Mouse (Mus musculus): Measurements from ENCODE around the gene Ifna11. TPM values are rescaled to one million over a fixed set of nuclear protein-coding genes. Genes with fewer than 3 reads are reported as not detected.

Gene Ifna11
- polyA plus RNA-seq, 1 experiment from 2014 or later = not detected

- no peaks in the 10 kb centered on the region for H3K36me3 ChIP-seq (replicated peaks)
- H3K27ac ChIP-seq = peak overlapping the region; percentile 73; the same call in 1 of the 2 replicates
- DNase-seq (ENCODE audit: extremely low spot score, low spot score) = no peak
- no peaks in the 10 kb centered on the region for H3K27me3 ChIP-seq (ENCODE audit: poor library complexity, severe bottlenecking)
- no peak overlapping the region for H3K4me3 ChIP-seq
- H3K4me1 ChIP-seq = peaks cover 15% of the 10 kb centered on the region
- WGBS = 38% methylated on average over 4 of the region's 4 CpGs
- no peaks in the 10 kb centered on the region for H3K9me3 ChIP-seq
Observed at GRCm38 (mm10) chr4:88851026-88851763, 31.4 kb downstream of the Ifna11 start.

- Histone ChIP-seq H3K27me3 (ENCODE audit: poor library complexity, severe bottlenecking) (peaks cover 23% of the 10 kb centered on the region), H3K27ac (no peak overlapping the region), H3K4me3 (no peak overlapping the region), H3K36me3 (replicated peaks) (no peaks in the 10 kb centered on the region), H3K9me3 (no peaks in the 10 kb centered on the region), H3K4me1 (peaks cover 15% of the 10 kb centered on the region)
- DNase-seq (ENCODE audit: extremely low spot score, low spot score) = no peak
Observed at GRCm38 (mm10) chr4:88859214-88859613, 39.5 kb downstream of the Ifna11 start.

- Histone ChIP-seq H3K9me3 (no peaks in the 10 kb centered on the region), H3K4me3 (no peak overlapping the region), H3K27ac (no peak overlapping the region), H3K36me3 (replicated peaks) (no peaks in the 10 kb centered on the region), H3K27me3 (ENCODE audit: poor library complexity, severe bottlenecking) (peaks cover 50% of the 10 kb centered on the region), H3K4me1 (peaks cover 29% of the 10 kb centered on the region)
- DNase-seq (ENCODE audit: extremely low spot score, low spot score) = no peak
- 4% methylated on average over 7 of the region's 7 CpGs for WGBS
Observed at GRCm38 (mm10) chr4:88863309-88863708, 43.5 kb downstream of the Ifna11 start.

GRCm38 (mm10) chr4:88864599-88864998 is 44.8 kb downstream of the Ifna11 start:
- peaks cover 57% of the 10 kb centered on the region for H3K27me3 ChIP-seq (ENCODE audit: poor library complexity, severe bottlenecking)
- 69% methylated on average over 9 of the region's 9 CpGs for WGBS
- no peak overlapping the region for H3K27ac ChIP-seq
- H3K9me3 ChIP-seq = no peaks in the 10 kb centered on the region
- no peak overlapping the region for H3K4me3 ChIP-seq
- peaks cover 33% of the 10 kb centered on the region for H3K4me1 ChIP-seq
- no peak for DNase-seq (ENCODE audit: extremely low spot score, low spot score)
- H3K36me3 ChIP-seq (replicated peaks) = no peaks in the 10 kb centered on the region

- DNase-seq (ENCODE audit: extremely low spot score, low spot score) = no peak
- Histone ChIP-seq H3K36me3 (replicated peaks) (no peaks in the 10 kb centered on the region), H3K4me1 (peaks cover 33% of the 10 kb centered on the region), H3K27ac (no peak overlapping the region), H3K4me3 (no peak overlapping the region), H3K9me3 (no peaks in the 10 kb centered on the region), H3K27me3 (ENCODE audit: poor library complexity, severe bottlenecking) (peaks cover 57% of the 10 kb centered on the region)
- 61% methylated on average over 6 of the region's 6 CpGs for WGBS
Observed at GRCm38 (mm10) chr4:88865011-88865569, 45.3 kb downstream of the Ifna11 start.

- peaks cover 49% of the 10 kb centered on the region for H3K27me3 ChIP-seq (ENCODE audit: poor library complexity, severe bottlenecking)
- peak; percentile 84 for DNase-seq (ENCODE audit: extremely low spot score, low spot score)
- peak overlapping the region; percentile 72; the same call in 1 of the 2 replicates for H3K27ac ChIP-seq
- H3K9me3 ChIP-seq = no peaks in the 10 kb centered on the region
- peaks cover 33% of the 10 kb centered on the region for H3K4me1 ChIP-seq
- H3K36me3 ChIP-seq (replicated peaks) = no peaks in the 10 kb centered on the region
- peak overlapping the region; percentile 64 for H3K4me3 ChIP-seq
- WGBS = under 1% methylated on average over 8 of the region's 8 CpGs
Observed at GRCm38 (mm10) chr4:88867366-88867925, 47.7 kb downstream of the Ifna11 start.

GRCm38 (mm10) chr4:88867926-88868911 is 48.5 kb downstream of the Ifna11 start:
- 8% methylated on average over 30 of the region's 31 CpGs for WGBS
- Histone ChIP-seq H3K27me3 (ENCODE audit: poor library complexity, severe bottlenecking) (peaks cover 41% of the 10 kb centered on the region), H3K27ac (peak overlapping the region; percentile 72), H3K4me1 (peaks cover 27% of the 10 kb centered on the region), H3K36me3 (replicated peaks) (no peaks in the 10 kb centered on the region), H3K9me3 (no peaks in the 10 kb centered on the region), H3K4me3 (peak overlapping the region; percentile 64)
- DNase-seq (ENCODE audit: extremely low spot score, low spot score) = peak; percentile 59

Other genes with a start within 250 kb of the Ifna11 start
- gene Ifna14, start 248.2 kb upstream of the Ifna11 start, polyA plus RNA-seq (2016; fragmentation: Nextera tagmentation; extraction: Ambion mirVana) = not detected in 2 replicates
- gene Ifna9, start 227.6 kb upstream of the Ifna11 start, polyA plus RNA-seq (2016; fragmentation: Nextera tagmentation; extraction: Ambion mirVana) = not detected in 2 replicates
- gene Ifna12, start 216.6 kb upstream of the Ifna11 start, polyA plus RNA-seq (2016; fragmentation: Nextera tagmentation; extraction: Ambion mirVana) = not detected in 2 replicates
- gene C87499, start 185.5 kb upstream of the Ifna11 start, polyA plus RNA-seq (2016; fragmentation: Nextera tagmentation; extraction: Ambion mirVana) = not detected in 2 replicates
- not detected in 2 replicates for gene Ifna13, start 175.5 kb upstream of the Ifna11 start, polyA plus RNA-seq (2016; fragmentation: Nextera tagmentation; extraction: Ambion mirVana)
- not detected in 2 replicates for gene Ifna16, start 143.0 kb upstream of the Ifna11 start, polyA plus RNA-seq (2016; fragmentation: Nextera tagmentation; extraction: Ambion mirVana)
- not detected in 2 replicates for gene Ifna2, start 136.0 kb upstream of the Ifna11 start, polyA plus RNA-seq (2016; fragmentation: Nextera tagmentation; extraction: Ambion mirVana)
- gene Ifnab, start 128.6 kb upstream of the Ifna11 start, polyA plus RNA-seq (2016; fragmentation: Nextera tagmentation; extraction: Ambion mirVana) = not detected in 2 replicates
- 0.84 and 1.1 TPM in 2 replicates for gene Gm26566, start 98.2 kb upstream of the Ifna11 start, polyA plus RNA-seq (2016; fragmentation: Nextera tagmentation; extraction: Ambion mirVana)
- 98.4 and 103 TPM in 2 replicates for gene Klhl9, start 97.5 kb upstream of the Ifna11 start, polyA plus RNA-seq (2016; fragmentation: Nextera tagmentation; extraction: Ambion mirVana)
- gene Gm13271, start 65.1 kb upstream of the Ifna11 start, polyA plus RNA-seq (2016; fragmentation: Nextera tagmentation; extraction: Ambion mirVana) = not detected in 2 replicates
- gene Gm13283, start 59.8 kb upstream of the Ifna11 start, polyA plus RNA-seq (2016; fragmentation: Nextera tagmentation; extraction: Ambion mirVana) = 0.35 and 0.49 TPM in 2 replicates
- gene Gm13290, start 46.1 kb upstream of the Ifna11 start, polyA plus RNA-seq (2016; fragmentation: Nextera tagmentation; extraction: Ambion mirVana) = 0.76 TPM in 1 of 2 replicates, not detected in the other
- not detected in 2 replicates for gene Gm13289, start 43.0 kb upstream of the Ifna11 start, polyA plus RNA-seq (2016; fragmentation: Nextera tagmentation; extraction: Ambion mirVana)
- gene Gm13272, start 40.1 kb upstream of the Ifna11 start, polyA plus RNA-seq (2016; fragmentation: Nextera tagmentation; extraction: Ambion mirVana) = not detected in 2 replicates
- gene Ifnz, start 37.8 kb upstream of the Ifna11 start, polyA plus RNA-seq (2016; fragmentation: Nextera tagmentation; extraction: Ambion mirVana) = not detected in 2 replicates
- not detected in 2 replicates for gene Gm13276, start 34.2 kb upstream of the Ifna11 start, polyA plus RNA-seq (2016; fragmentation: Nextera tagmentation; extraction: Ambion mirVana)
- not detected in 2 replicates for gene Gm13277, start 31.3 kb upstream of the Ifna11 start, polyA plus RNA-seq (2016; fragmentation: Nextera tagmentation; extraction: Ambion mirVana)
- gene Gm13278, start 28.4 kb upstream of the Ifna11 start, polyA plus RNA-seq (2016; fragmentation: Nextera tagmentation; extraction: Ambion mirVana) = not detected in 2 replicates
- gene Gm13275, start 25.5 kb upstream of the Ifna11 start, polyA plus RNA-seq (2016; fragmentation: Nextera tagmentation; extraction: Ambion mirVana) = not detected in 2 replicates
- not detected in 2 replicates for gene Gm13279, start 22.6 kb upstream of the Ifna11 start, polyA plus RNA-seq (2016; fragmentation: Nextera tagmentation; extraction: Ambion mirVana)
- 0.85 TPM in 1 of 2 replicates, not detected in the other for gene Gm13285, start 20.3 kb upstream of the Ifna11 start, polyA plus RNA-seq (2016; fragmentation: Nextera tagmentation; extraction: Ambion mirVana)
- not detected in 2 replicates for gene Gm13287, start 16.7 kb upstream of the Ifna11 start, polyA plus RNA-seq (2016; fragmentation: Nextera tagmentation; extraction: Ambion mirVana)
- gene Gm13288, start 14.4 kb upstream of the Ifna11 start, polyA plus RNA-seq (2016; fragmentation: Nextera tagmentation; extraction: Ambion mirVana) = 0.07 and 0.09 TPM in 2 replicates
- not detected in 2 replicates for gene Ifna7, start 3.7 kb upstream of the Ifna11 start, polyA plus RNA-seq (2016; fragmentation: Nextera tagmentation; extraction: Ambion mirVana)
- gene Ifna6, start 7.5 kb downstream of the Ifna11 start, polyA plus RNA-seq (2016; fragmentation: Nextera tagmentation; extraction: Ambion mirVana) = not detected in 2 replicates
- not detected in 2 replicates for gene Ifna5, start 15.6 kb downstream of the Ifna11 start, polyA plus RNA-seq (2016; fragmentation: Nextera tagmentation; extraction: Ambion mirVana)
- gene Ifna4, start 21.9 kb downstream of the Ifna11 start, polyA plus RNA-seq (2016; fragmentation: Nextera tagmentation; extraction: Ambion mirVana) = not detected in 2 replicates
- gene Ifna1, start 30.1 kb downstream of the Ifna11 start, polyA plus RNA-seq (2016; fragmentation: Nextera tagmentation; extraction: Ambion mirVana) = not detected in 2 replicates
- gene Ifne, start 60.2 kb downstream of the Ifna11 start, polyA plus RNA-seq (2016; fragmentation: Nextera tagmentation; extraction: Ambion mirVana) = not detected in 2 replicates

Measured in forebrain, embryonic 10.5 days (tissue).